Mouse (Mus musculus) midbrain, embryonic 12.5 days (tissue): ENCODE data around the gene Galns. TPM values are rescaled to one million over a fixed set of nuclear protein-coding genes. Genes with fewer than 3 reads are reported as not detected.

Experiments used
- ATAC-seq: fragments of 200-750 bp; cut with Nextera tagmentation; 2 replicates; pipeline ENCODE4 v1.8.0; 2017; ENCODE audit warnings: low read depth, moderate TSS enrichment, moderate library complexity; ENCODE audit not compliant: low FRiP score
- H3K27ac ChIP-seq: fragments of 300-500 bp; sonication (generic); replicated peaks from 2 replicates; pipeline ENCODE4 v1.5.1; 2016; ENCODE audit warnings: mild to moderate bottlenecking
- H3K27me3 ChIP-seq: fragments of 300-500 bp; sonication (generic); 2 replicates; pipeline ENCODE4 v1.6.1; 2016; ENCODE audit warnings: mild to moderate bottlenecking
- H3K36me3 ChIP-seq: fragments of 300-500 bp; sonication (generic); 2 replicates; pipeline ENCODE4 v1.6.1; 2016
- H3K4me1 ChIP-seq: fragments of 300-500 bp; sonication (generic); 2 replicates; pipeline ENCODE4 v1.6.1; 2016
- H3K4me2 ChIP-seq: fragments of 300-500 bp; sonication (generic); replicated peaks from 2 replicates; pipeline ENCODE4 v1.6.1; 2016; ENCODE audit warnings: mild to moderate bottlenecking, moderate library complexity
- H3K4me3 ChIP-seq: fragments of 300-500 bp; sonication (generic); 2 replicates; pipeline ENCODE4 v1.5.1; 2016; ENCODE audit warnings: mild to moderate bottlenecking
- H3K9ac ChIP-seq: fragments of 300-500 bp; sonication (generic); replicated peaks from 2 replicates; pipeline ENCODE4 v1.6.1; 2016; ENCODE audit warnings: mild to moderate bottlenecking, moderate library complexity
- H3K9me3 ChIP-seq: fragments of 300-500 bp; sonication (generic); 2 replicates; pipeline ENCODE4 v1.6.1; 2016; ENCODE audit warnings: mild to moderate bottlenecking
- WGBS: fragments of 180-500 bp; shearing (Covaris S2); methylation state at CpG from one replicate; pipeline ENCODE4 v1.1.7; 2016; 5-methylcytosine and 5-hydroxymethylcytosine counted together
- polyA plus RNA-seq: library from polyadenylated mRNA; unstranded; fragments of >200 nt; fragmentation: Nextera tagmentation; extraction: Ambion mirVana; gene quantifications from 2 replicates; pipeline ENCODE4 v1.2.1, GENCODE M21; 2016

Galns gene
- polyA plus RNA-seq, 1 experiment from 2014 or later = 5.7 TPM

DNA sequence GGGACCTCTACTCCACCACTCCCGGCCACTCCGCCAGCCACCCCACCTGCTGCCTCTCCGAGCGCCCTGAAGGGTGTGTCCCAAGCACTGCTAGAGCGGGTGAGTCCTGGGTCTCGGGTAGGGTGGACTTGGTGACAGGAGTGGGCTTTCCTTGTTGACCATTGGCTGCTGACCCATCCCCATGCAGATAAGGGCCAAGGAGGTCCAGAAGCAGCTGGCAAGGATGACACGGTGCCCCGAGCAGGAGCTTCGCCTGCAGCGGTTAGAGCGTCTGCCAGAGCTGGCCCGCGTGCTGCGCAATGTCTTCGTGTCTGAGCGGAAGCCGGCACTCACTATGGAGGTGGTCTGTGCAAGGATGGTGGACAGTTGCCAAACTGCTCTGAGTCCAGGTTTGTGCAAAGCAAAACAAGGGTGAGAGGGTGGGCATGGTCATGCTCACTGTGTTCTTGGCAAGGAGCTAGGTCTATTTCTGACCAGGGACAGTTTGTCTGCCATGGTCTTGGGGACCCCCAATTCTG, 39.5 kb downstream of the Galns start:
- WGBS = 95% methylated on average over 17 of the region's 17 CpGs
- no peaks in the 10 kb centered on the region for H3K27me3 ChIP-seq
- peaks cover 51% of the 10 kb centered on the region for H3K4me1 ChIP-seq
- no peaks in the 10 kb centered on the region for H3K9me3 ChIP-seq
- ATAC-seq = no peak
- H3K27ac ChIP-seq = no peak overlapping the region
- peaks cover 39% of the 10 kb centered on the region for H3K36me3 ChIP-seq
- no peak overlapping the region for H3K9ac ChIP-seq
- no peak overlapping the region for H3K4me2 ChIP-seq
- H3K4me3 ChIP-seq = no peak overlapping the region

GRCm38 (mm10) chr8:122571153-122571552, 40.1 kb downstream of the Galns start:
- H3K36me3 ChIP-seq = peaks cover 39% of the 10 kb centered on the region
- peaks cover 56% of the 10 kb centered on the region for H3K4me1 ChIP-seq

GRCm38 (mm10) chr8:122569996-122570395, 41.3 kb downstream of the Galns start:
- H3K36me3 ChIP-seq = peaks cover 39% of the 10 kb centered on the region
- no peak for ATAC-seq
- H3K4me2 ChIP-seq = no peak overlapping the region
- H3K9ac ChIP-seq = no peak overlapping the region
- no peak overlapping the region for H3K27ac ChIP-seq
- 95% methylated on average over 16 of the region's 16 CpGs for WGBS
- H3K9me3 ChIP-seq = no peaks in the 10 kb centered on the region
- H3K4me1 ChIP-seq = peaks cover 45% of the 10 kb centered on the region
- no peaks in the 10 kb centered on the region for H3K27me3 ChIP-seq
- H3K4me3 ChIP-seq = no peak overlapping the region

More at GRCm38 (mm10) chr8:122571153-122571552, 40.1 kb downstream of the Galns start:
- Histone ChIP-seq H3K27me3 (no peaks in the 10 kb centered on the region), H3K9me3 (no peaks in the 10 kb centered on the region), H3K9ac (no peak overlapping the region), H3K4me2 (no peak overlapping the region), H3K27ac (no peak overlapping the region), H3K4me3 (no peak overlapping the region)
- no peak for ATAC-seq
- WGBS = 92% methylated on average over 11 of the region's 11 CpGs

DNA sequence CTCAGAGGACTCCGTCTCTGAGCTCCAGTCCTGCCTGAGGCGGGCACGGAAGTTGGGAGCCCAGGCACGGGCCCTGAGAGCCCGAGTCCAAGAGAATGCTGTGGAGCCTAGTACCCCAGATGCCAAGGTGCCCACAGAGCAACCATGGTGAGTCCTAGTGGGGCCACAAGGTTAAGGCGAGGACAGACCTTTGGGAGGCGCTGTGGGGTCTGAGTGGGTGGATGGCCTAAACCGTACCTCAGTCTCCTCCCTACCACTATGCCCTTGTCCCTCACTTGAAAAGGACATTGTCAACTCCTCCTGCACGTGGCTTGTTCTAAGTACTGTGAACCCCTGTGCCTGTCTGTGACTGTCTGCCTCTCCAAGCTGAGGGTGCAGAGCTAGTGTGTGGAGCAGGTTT, 41.9 kb downstream of the Galns start:
- Histone ChIP-seq H3K9ac (peak overlapping the region; percentile 83), H3K36me3 (peaks cover 36% of the 10 kb centered on the region), H3K27ac (no peak overlapping the region), H3K27me3 (no peaks in the 10 kb centered on the region), H3K4me1 (peaks cover 38% of the 10 kb centered on the region), H3K4me3 (peak overlapping the region; percentile 79), H3K9me3 (no peaks in the 10 kb centered on the region), H3K4me2 (peak overlapping the region; percentile 90)
- no peak for ATAC-seq
- 71% methylated on average over 9 of the region's 9 CpGs for WGBS

- ATAC-seq = no peak
- peak overlapping the region; percentile 83 for H3K9ac ChIP-seq
- H3K27me3 ChIP-seq = no peaks in the 10 kb centered on the region
- peak overlapping the region; percentile 79 for H3K4me3 ChIP-seq
- H3K4me1 ChIP-seq = peaks cover 38% of the 10 kb centered on the region
- peaks cover 36% of the 10 kb centered on the region for H3K36me3 ChIP-seq
- no peak overlapping the region for H3K27ac ChIP-seq
- no peaks in the 10 kb centered on the region for H3K9me3 ChIP-seq
- peak overlapping the region; percentile 90 for H3K4me2 ChIP-seq
- 16% methylated on average over 10 of the region's 10 CpGs for WGBS
Observed at GRCm38 (mm10) chr8:122568881-122569309, 42.4 kb downstream of the Galns start.

DNA sequence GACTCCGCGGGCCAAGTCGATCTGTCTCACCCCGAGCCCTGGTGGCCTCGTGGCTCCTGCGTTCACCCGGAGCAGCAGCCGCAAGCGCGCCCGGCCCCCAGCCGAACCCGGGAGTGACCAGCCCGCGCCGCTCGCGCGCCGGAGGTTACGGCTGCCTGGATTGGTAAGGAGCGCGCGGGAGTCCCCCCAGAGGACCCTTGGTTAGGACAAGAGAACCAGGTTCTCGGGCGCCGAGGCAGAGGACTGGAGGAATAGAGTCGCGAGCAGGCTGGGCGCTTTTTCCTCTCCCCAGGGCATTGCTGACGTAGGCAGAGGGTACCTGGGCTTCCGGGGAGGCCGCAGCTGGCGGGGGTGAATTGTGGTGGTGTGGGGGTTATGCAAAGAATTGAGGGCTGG, 43.2 kb downstream of the Galns start:
- 0% methylated on average over 34 of the region's 34 CpGs for WGBS
- Histone ChIP-seq H3K36me3 (peaks cover 34% of the 10 kb centered on the region), H3K4me3 (peak overlapping the region; percentile 79), H3K27me3 (no peaks in the 10 kb centered on the region), H3K9ac (peak overlapping the region; percentile 83), H3K4me1 (peaks cover 35% of the 10 kb centered on the region), H3K9me3 (no peaks in the 10 kb centered on the region), H3K27ac (peak overlapping the region; percentile 83), H3K4me2 (peak overlapping the region; percentile 90)
- ATAC-seq = peak; percentile 59

DNA sequence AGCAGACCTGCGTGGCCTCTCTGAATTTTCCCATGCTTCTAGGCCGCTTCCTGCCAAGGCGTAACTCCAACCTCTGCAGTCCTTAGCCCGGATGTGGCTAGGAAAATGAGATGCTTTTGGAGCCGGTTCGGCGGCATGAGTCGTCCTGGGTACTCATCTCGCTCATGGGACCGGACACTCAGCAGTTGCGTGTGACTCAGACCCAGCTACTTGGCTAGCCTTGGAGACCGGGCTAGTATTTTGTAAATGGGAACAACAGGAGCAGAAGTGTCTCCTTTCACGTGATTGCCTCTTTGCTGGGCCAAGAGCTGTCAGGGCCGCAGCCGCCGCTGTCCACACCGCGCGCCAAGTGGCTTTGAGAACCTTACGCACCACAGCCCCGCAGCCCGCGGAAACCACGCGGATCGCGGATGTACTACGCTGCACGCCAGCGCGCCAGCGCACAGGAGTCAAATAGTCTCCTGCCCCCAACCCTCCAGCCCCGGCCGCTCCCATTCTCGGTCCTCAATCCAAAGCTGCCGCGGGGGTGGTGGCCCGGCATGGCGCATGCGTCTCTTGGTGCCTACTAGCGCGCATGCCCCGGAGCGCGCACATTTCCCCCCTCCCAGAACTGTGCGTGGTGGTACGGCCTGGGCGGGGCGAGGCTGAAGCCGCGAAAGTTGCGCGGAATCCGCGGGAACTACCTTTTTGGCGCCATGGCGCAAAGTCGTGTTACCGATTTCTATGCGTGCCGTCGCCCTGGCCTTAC, 43.7 kb downstream of the Galns start, which contains the start of gene Cdt1:
Cdt1 (plus strand) TSS at position 655 of the 748 bp plus-strand sequence.
- peaks cover 29% of the 10 kb centered on the region for H3K36me3 ChIP-seq
- no peaks in the 10 kb centered on the region for H3K9me3 ChIP-seq
- H3K4me1 ChIP-seq = peaks cover 30% of the 10 kb centered on the region
- WGBS = under 1% methylated on average over 62 of the region's 62 CpGs
- H3K9ac ChIP-seq = peak within 1 kb of the TSS; percentile 83
- peak within 1 kb of the TSS; percentile 90 for H3K4me2 ChIP-seq
- peak within 1 kb of the TSS; percentile 79 for H3K4me3 ChIP-seq
- ATAC-seq = peak; percentile 94
- H3K27me3 ChIP-seq = no peaks in the 10 kb centered on the region
- peak within 1 kb of the TSS; percentile 87 for H3K27ac ChIP-seq

DNA sequence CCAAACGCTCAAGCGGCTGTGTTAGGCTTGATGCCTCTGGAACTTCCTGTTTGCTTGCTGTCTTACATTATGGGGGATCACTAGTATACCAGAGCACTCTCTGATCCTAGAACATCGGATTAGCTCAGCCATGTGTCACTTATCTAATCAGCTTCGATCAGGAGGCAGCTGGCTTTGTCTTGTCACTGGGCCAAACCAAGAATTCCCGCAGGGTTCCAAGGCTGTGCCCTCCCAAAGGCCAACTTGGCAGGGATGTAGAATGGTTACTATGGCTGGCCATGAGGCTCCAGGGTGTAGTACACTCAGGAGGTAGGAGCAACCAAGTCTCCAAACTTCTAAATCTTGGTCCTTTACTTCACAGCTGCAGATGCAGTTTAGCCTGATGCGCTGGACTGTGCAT, 44.5 kb downstream of the Galns start:
- Histone ChIP-seq H3K36me3 (peaks cover 21% of the 10 kb centered on the region), H3K9ac (peak overlapping the region; percentile 83), H3K4me3 (peak overlapping the region; percentile 79), H3K27ac (peak overlapping the region; percentile 87), H3K4me2 (peak overlapping the region; percentile 90), H3K27me3 (no peaks in the 10 kb centered on the region), H3K4me1 (peaks cover 28% of the 10 kb centered on the region), H3K9me3 (no peaks in the 10 kb centered on the region)
- 24% methylated on average over 6 of the region's 6 CpGs for WGBS
- 0 out of 2 replicates have a peak, but pooled peaks have one; percentile 1 for ATAC-seq

DNA sequence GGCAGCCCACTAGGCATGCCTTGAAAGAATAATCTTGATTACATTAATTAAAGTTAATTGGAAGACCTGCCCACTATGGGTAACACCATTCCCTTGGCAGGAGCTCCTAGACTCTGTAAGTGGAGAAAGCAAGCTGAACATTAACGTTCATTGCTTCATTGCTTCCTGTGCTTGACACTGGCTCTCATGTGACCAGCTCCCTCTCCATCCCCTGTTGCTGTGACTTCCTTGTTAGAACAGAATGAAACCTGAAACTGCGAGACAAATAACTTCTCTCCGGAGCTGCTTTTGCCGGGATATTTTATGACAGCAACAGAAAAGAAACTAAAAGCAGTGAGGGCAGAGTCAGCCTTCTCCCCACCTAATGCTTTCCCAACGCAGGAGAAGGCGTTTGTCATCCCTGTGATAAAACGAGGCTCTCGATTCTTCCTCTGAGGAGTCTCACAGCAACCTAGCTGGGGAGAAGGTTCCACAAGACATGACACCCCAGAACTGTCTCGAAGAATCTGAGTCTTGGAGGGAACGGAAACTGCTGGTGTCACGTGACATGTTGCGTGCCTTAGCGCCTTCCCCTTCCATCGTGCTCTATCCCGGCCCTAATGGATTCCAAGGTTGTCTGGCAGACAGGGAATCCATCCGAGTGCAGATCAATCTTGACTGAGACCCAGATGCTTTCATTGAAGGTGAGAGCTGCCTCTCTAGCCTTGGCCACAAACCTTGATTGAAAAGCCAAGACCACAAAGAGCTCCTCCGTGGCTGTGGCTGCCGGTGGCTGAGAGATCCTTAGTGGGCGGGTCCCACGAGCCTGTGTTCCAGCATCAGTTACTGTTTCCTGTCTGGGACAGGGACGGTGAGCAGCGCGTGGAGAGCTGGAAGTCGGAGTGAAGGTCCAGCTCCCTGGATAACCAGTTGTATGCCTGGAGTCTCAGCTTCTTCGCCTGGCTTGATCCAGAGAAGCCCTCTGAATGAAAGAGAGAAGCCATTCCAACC, 46.6 kb downstream of the Galns start:
- no peak for ATAC-seq
- Histone ChIP-seq H3K4me1 (peaks cover 28% of the 10 kb centered on the region), H3K4me2 (no peak overlapping the region), H3K36me3 (no peaks in the 10 kb centered on the region), H3K27me3 (no peaks in the 10 kb centered on the region), H3K9ac (no peak overlapping the region), H3K4me3 (no peak overlapping the region), H3K27ac (no peak overlapping the region), H3K9me3 (no peaks in the 10 kb centered on the region)
- WGBS = 89% methylated on average over 25 of the region's 25 CpGs

DNA sequence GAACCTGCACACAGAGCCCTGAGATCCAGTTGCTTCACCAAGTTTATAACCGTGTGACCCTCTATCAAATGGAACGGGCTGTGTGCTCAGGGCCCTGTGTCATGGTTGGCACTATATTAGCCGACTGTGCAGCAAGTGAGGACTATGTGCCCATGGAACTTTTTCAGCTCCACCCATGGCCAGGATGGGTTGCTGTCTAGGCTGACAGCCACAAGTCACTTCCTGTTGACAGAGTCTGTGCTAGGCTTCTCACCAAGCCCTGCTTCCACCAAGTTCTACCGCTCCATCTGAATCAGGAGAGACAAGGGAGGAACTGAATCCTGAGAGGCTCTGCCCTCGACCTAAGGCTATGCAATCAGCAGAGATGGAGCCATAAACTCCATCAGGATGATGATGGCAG, 50.1 kb downstream of the Galns start:
- Histone ChIP-seq H3K9ac (no peak overlapping the region), H3K9me3 (no peaks in the 10 kb centered on the region), H3K4me3 (no peak overlapping the region), H3K27ac (no peak overlapping the region), H3K4me1 (peaks cover 9% of the 10 kb centered on the region), H3K27me3 (no peaks in the 10 kb centered on the region), H3K4me2 (no peak overlapping the region), H3K36me3 (no peaks in the 10 kb centered on the region)
- ATAC-seq = no peak
- 84% methylated on average over 5 of the region's 5 CpGs for WGBS

DNA sequence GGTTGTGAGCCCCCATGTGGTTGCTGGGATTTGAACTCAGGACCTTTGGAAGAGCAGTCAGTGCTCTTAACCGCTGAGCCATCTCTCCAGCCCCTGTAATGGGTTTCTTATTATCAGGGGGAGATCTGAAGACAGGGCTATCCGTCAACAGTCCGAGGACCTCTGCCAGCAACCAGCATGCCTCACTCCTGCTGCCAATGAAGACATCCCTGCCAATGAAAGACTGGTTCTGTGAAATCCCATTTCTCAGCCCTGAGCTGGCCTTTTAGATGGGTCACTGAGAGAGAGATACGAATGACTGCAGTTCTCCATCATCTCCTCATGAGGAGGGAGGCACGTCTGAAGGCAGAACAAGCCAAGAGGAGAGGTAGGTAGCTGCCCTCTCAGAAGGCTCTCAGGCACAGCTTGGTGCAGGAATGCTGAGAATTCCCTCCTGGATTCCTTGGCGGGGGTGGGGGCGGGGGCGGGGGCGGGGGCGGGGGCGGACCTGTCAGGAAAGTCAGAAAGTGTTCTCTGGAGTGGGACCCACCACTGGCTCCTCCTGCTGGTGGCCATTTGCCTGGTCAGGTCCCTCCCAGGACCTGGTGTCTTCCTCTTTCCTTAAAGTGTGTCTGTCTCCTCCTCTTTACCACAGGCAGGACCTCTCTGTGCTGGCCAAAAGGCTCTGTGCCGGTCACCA, 52.5 kb downstream of the Galns start:
- H3K27me3 ChIP-seq = no peaks in the 10 kb centered on the region
- H3K27ac ChIP-seq = no peak overlapping the region
- no peaks in the 10 kb centered on the region for H3K36me3 ChIP-seq
- ATAC-seq = no peak
- no peak overlapping the region for H3K9ac ChIP-seq
- 23% methylated on average over 10 of the region's 12 CpGs for WGBS
- peaks cover 7% of the 10 kb centered on the region; the same call in 1 of the 2 replicates for H3K4me1 ChIP-seq
- no peak overlapping the region for H3K4me2 ChIP-seq
- H3K4me3 ChIP-seq = no peak overlapping the region
- no peaks in the 10 kb centered on the region for H3K9me3 ChIP-seq
